Mouse (Mus musculus) forebrain, embryonic 10.5 days (tissue): ENCODE measurements around the gene Krt14. TPM values are rescaled to one million over a fixed set of nuclear protein-coding genes. Genes with fewer than 3 reads are reported as not detected.
"Not testable (repeated sequence)": the region's sequence is repeated elsewhere in the genome, so short reads cannot be mapped to it uniquely, and the experiment has no call there.

Source experiments
- DNase-seq: peaks from one replicate; pipeline ENCODE4 v3.0.0-alpha.2; 2017; ENCODE audit warnings: low spot score; ENCODE audit errors: extremely low spot score
- H3K27ac ChIP-seq: fragments of 300-500 bp; sonication (generic); 2 replicates; pipeline ENCODE4 v1.5.1; 2016; ENCODE audit warnings: mild to moderate bottlenecking
- H3K27me3 ChIP-seq: fragments of 300-500 bp; sonication (generic); 2 replicates; pipeline ENCODE4 v1.6.1; 2016; ENCODE audit warnings: mild to moderate bottlenecking; ENCODE audit not compliant: poor library complexity, severe bottlenecking
- H3K36me3 ChIP-seq: fragments of 300-500 bp; sonication (generic); replicated peaks from 2 replicates; pipeline ENCODE4 v1.6.1; 2016; ENCODE audit warnings: mild to moderate bottlenecking, moderate library complexity
- H3K4me1 ChIP-seq: fragments of 300-500 bp; sonication (generic); 2 replicates; pipeline ENCODE4 v1.6.1; 2016
- H3K4me3 ChIP-seq: fragments of 300-500 bp; sonication (generic); 2 replicates; pipeline ENCODE4 v1.5.1; 2016; ENCODE audit warnings: mild to moderate bottlenecking, moderate library complexity
- H3K9me3 ChIP-seq: fragments of 300-500 bp; sonication (generic); 2 replicates; pipeline ENCODE4 v1.6.1; 2016; ENCODE audit warnings: mild to moderate bottlenecking, moderate library complexity
- WGBS: fragments of 180-500 bp; shearing (Covaris S2); methylation state at CpG from one replicate; pipeline ENCODE4 v1.1.7; 2016; 5-methylcytosine and 5-hydroxymethylcytosine counted together
- polyA plus RNA-seq: library from polyadenylated mRNA; unstranded; fragments of >200 nt; fragmentation: Nextera tagmentation; extraction: Ambion mirVana; gene quantifications from 2 replicates; pipeline ENCODE4 v1.2.1, GENCODE M21; 2016

The Krt14 gene
- polyA plus RNA-seq: 1.9 and 2.0 TPM in 2 replicates

- no peak for DNase-seq
- H3K4me3 ChIP-seq: no peak within 1 kb of the TSS
- H3K36me3 ChIP-seq: no peaks in the 10 kb centered on the region
- H3K27ac ChIP-seq: no peak within 1 kb of the TSS
- no peaks in the 10 kb centered on the region for H3K9me3 ChIP-seq
- H3K4me1 ChIP-seq: no peaks in the 10 kb centered on the region
- 92% methylated on average over 8 of the region's 8 CpGs for WGBS
- no peaks in the 10 kb centered on the region for H3K27me3 ChIP-seq
Observed at GRCm38 (mm10) chr11:100207498-100207897, at the start of gene Krt14. Gene Krt14, minus strand, starts transcription at chr11:100207548.

GRCm38 (mm10) chr11:100255514-100255913, 48.2 kb upstream of the Krt14 start:
- peaks cover 9% of the 10 kb centered on the region; the same call in 1 of the 2 replicates for H3K4me1 ChIP-seq
- H3K36me3 ChIP-seq: no peaks in the 10 kb centered on the region
- no peak overlapping the region for H3K27ac ChIP-seq
- no peak overlapping the region for H3K4me3 ChIP-seq
- no peaks in the 10 kb centered on the region for H3K9me3 ChIP-seq
- WGBS: 96% methylated on average over 6 of the region's 6 CpGs
- no peak for DNase-seq
- H3K27me3 ChIP-seq: no peaks in the 10 kb centered on the region

GRCm38 (mm10) chr11:100254360-100255090, 47.2 kb upstream of the Krt14 start:
- H3K36me3 ChIP-seq: no peaks in the 10 kb centered on the region
- H3K9me3 ChIP-seq: no peaks in the 10 kb centered on the region
- H3K27ac ChIP-seq: no peak overlapping the region
- no peaks in the 10 kb centered on the region for H3K27me3 ChIP-seq
- no peak overlapping the region for H3K4me3 ChIP-seq
- peaks cover 9% of the 10 kb centered on the region; the same call in 1 of the 2 replicates for H3K4me1 ChIP-seq
- no peak for DNase-seq
- 68% methylated on average over 5 of the region's 5 CpGs for WGBS

GRCm38 (mm10) chr11:100248852-100249465, 41.6 kb upstream of the Krt14 start, which contains the start of gene Krt16:
Gene Krt16, minus strand, starts transcription at chr11:100248902.
- Histone ChIP-seq H3K27me3 (no peaks in the 10 kb centered on the region), H3K4me1 (no peaks in the 10 kb centered on the region), H3K36me3 (no peaks in the 10 kb centered on the region), H3K4me3 (no peak within 1 kb of the TSS), H3K9me3 (no peaks in the 10 kb centered on the region), H3K27ac (no peak within 1 kb of the TSS)
- 86% methylated on average over 7 of the region's 7 CpGs for WGBS
- DNase-seq: peak; percentile 10

DNA sequence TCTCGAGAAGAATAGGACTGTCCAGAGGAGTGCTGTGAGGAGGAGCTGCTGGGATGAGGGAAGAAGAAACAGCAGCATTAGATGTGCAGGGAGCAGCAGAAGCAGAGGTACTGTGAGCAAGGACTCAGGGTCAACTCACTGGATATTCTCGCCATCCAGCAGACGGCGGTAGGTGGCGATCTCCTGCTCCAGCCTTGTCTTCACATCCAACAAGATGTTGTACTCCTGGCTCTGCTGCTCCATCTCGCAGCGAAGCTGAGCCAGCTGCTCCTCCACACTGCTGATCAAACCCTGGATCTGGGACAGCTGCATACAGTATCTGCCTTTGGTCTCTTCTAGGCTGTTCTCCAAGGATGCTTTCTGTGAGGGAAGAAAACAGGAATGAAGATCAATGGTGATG, 39.1 kb upstream of the Krt14 start:
- WGBS: 76% methylated on average over 7 of the region's 7 CpGs
- not testable (repeated sequence) for H3K36me3 ChIP-seq, H3K27me3 ChIP-seq, H3K27ac ChIP-seq, H3K4me3 ChIP-seq, H3K9me3 ChIP-seq, DNase-seq, H3K4me1 ChIP-seq

DNA sequence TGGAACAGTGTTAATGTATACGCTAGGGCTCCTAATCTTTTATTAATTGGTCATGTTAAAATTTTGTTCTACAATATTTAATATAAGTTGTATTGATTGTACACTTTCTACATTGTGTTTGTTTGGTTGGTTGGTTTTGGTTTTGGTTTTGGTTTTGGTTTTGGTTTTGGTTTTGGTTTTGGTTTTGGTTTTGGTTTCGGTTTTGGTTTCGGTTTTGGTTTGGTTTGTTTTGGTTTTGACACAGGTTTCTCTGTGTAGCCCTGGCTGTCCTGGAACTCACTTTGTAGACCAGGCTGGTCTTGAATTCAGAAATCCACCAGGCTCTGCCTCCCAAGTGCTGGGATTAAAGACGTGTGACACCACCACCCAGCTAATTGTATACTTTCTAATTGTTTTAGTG, 32.9 kb upstream of the Krt14 start:
- H3K36me3 ChIP-seq, H3K4me3 ChIP-seq, H3K27me3 ChIP-seq, H3K9me3 ChIP-seq, H3K4me1 ChIP-seq, H3K27ac ChIP-seq: not testable (repeated sequence)
- peak; percentile 7 for DNase-seq
- WGBS: 86% methylated on average over 4 of the region's 4 CpGs

GRCm38 (mm10) chr11:100221741-100222140, 14.4 kb upstream of the Krt14 start:
- Histone ChIP-seq H3K9me3 (peaks cover 12% of the 10 kb centered on the region; the same call in 1 of the 2 replicates), H3K36me3 (no peaks in the 10 kb centered on the region), H3K27me3 (no peaks in the 10 kb centered on the region), H3K4me3 (no peak overlapping the region), H3K4me1 (peaks cover 8% of the 10 kb centered on the region; the same call in 1 of the 2 replicates), H3K27ac (no peak overlapping the region)
- DNase-seq: no peak
- 71% methylated on average over 8 of the region's 8 CpGs for WGBS

- Histone ChIP-seq H3K27ac (no peak overlapping the region), H3K4me1 (peaks cover 8% of the 10 kb centered on the region; the same call in 1 of the 2 replicates), H3K9me3 (no peaks in the 10 kb centered on the region; the same call in 1 of the 2 replicates), H3K36me3 (no peaks in the 10 kb centered on the region), H3K27me3 (no peaks in the 10 kb centered on the region), H3K4me3 (no peak overlapping the region)
- DNase-seq: no peak
- WGBS: 87% methylated on average over 4 of the region's 4 CpGs
Observed at GRCm38 (mm10) chr11:100219304-100219703, 12.0 kb upstream of the Krt14 start.

GRCm38 (mm10) chr11:100208542-100208941, 1.2 kb upstream of the Krt14 start:
- H3K4me1 ChIP-seq: no peaks in the 10 kb centered on the region
- DNase-seq: no peak
- H3K4me3 ChIP-seq: no peak overlapping the region
- no peaks in the 10 kb centered on the region for H3K9me3 ChIP-seq
- no peaks in the 10 kb centered on the region for H3K36me3 ChIP-seq
- no peak overlapping the region for H3K27ac ChIP-seq
- no peaks in the 10 kb centered on the region for H3K27me3 ChIP-seq
- WGBS: 70% methylated on average over 6 of the region's 6 CpGs

- Histone ChIP-seq H3K27ac (no peak overlapping the region), H3K4me3 (no peak overlapping the region), H3K27me3 (no peaks in the 10 kb centered on the region), H3K36me3 (no peaks in the 10 kb centered on the region), H3K4me1 (no peaks in the 10 kb centered on the region), H3K9me3 (no peaks in the 10 kb centered on the region)
- WGBS: 24% methylated on average over 6 of the region's 6 CpGs
- DNase-seq: peak; percentile 27
Observed at GRCm38 (mm10) chr11:100203448-100203847, 3.9 kb downstream of the Krt14 start.

DNA sequence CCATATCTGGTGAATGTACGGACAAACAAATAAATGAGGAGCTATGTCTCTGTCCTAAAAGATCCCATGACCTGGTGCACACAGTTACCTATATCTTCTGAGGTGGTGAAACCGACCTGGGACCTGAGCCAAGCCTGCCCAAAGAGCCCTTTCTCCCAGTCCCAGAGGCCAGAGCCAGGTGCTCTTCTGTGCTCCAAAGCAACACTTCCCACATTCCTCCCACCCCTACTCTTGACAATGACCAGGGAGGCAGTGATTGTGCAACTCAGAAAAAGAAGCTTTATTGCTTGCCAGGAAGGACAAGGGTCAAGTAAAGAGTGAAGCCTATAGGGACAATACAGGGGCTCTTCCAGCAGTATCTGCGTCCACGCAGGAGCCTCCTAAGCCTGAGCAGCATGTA, 4.4 kb downstream of the Krt14 start:
- no peaks in the 10 kb centered on the region for H3K4me1 ChIP-seq
- no peaks in the 10 kb centered on the region for H3K9me3 ChIP-seq
- H3K27ac ChIP-seq: no peak overlapping the region
- no peak for DNase-seq
- no peak overlapping the region for H3K4me3 ChIP-seq
- 83% methylated on average over 4 of the region's 4 CpGs for WGBS
- H3K27me3 ChIP-seq: no peaks in the 10 kb centered on the region
- no peaks in the 10 kb centered on the region for H3K36me3 ChIP-seq

- Histone ChIP-seq H3K36me3 (no peaks in the 10 kb centered on the region), H3K9me3 (no peaks in the 10 kb centered on the region), H3K27me3 (no peaks in the 10 kb centered on the region), H3K4me3 (no peak overlapping the region), H3K4me1 (no peaks in the 10 kb centered on the region), H3K27ac (no peak overlapping the region)
- DNase-seq: peak; percentile 20
- 49% methylated on average over 8 of the region's 8 CpGs for WGBS
Observed at GRCm38 (mm10) chr11:100200104-100200820, 7.1 kb downstream of the Krt14 start.

DNA sequence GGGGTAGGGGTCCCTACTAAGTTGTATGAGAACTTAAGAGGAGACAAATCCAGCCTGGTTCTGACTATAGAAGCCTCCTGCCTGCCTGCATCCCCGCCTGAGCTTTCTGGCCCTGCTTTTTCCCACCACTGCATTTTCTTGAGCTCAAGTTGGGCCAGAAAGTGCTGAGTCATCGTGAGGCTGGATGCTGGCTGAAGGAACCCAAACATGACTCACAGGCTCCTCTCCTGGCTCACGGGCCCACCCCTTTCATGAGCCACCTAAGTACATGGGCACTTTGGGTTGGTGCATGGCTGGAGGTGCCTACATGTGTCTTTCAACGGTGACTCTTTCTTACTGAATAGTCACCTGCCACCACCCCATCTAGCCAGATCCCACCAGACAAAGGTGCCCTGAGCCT, 8.7 kb downstream of the Krt14 start:
- no peak overlapping the region for H3K4me3 ChIP-seq
- H3K27ac ChIP-seq: no peak overlapping the region
- 79% methylated on average over 4 of the region's 4 CpGs for WGBS
- H3K4me1 ChIP-seq: no peaks in the 10 kb centered on the region
- H3K27me3 ChIP-seq: no peaks in the 10 kb centered on the region
- H3K9me3 ChIP-seq: no peaks in the 10 kb centered on the region
- H3K36me3 ChIP-seq: no peaks in the 10 kb centered on the region
- DNase-seq: no peak
